28 mouse cellular contexts compared by ENCODE assay signal in genomic region chr7:99463120-99463519, GRCm38 (mm10). TPM values are rescaled to one million over a fixed set of nuclear protein-coding genes. Genes with fewer than 3 reads are reported as not detected.
"Had no signal": no experiment of that assay in that cellular context is flagged by ENCODE, and none has a peak within 500 bp of the region (broad histone marks: within the 10 kb centered on the region; RNA-seq: fewer than 3 reads in every experiment).

No protein-coding gene starts in this region.

- ATAC-seq: forebrain, embryonic 13.5 days; forebrain, embryonic 14.5 days; forebrain, embryonic 15.5 days; forebrain, embryonic 16.5 days; forebrain, postnatal 0 days had no signal

- DNase-seq: cerebellum, postnatal 14 days; cerebellum, postnatal 36 days; embryo, embryonic 11 days; forebrain, postnatal 0 days; gastrocnemius, adult 2 months; gastrocnemius, postnatal 10 days; gastrocnemius, postnatal 14 days; gastrocnemius, postnatal 25 days; gastrocnemius, postnatal 36 days; heart, adult 11 months; heart, adult 2 months had no signal

- H3K9ac ChIP-seq: embryonic facial prominence, embryonic 12.5 days; embryonic facial prominence, embryonic 13.5 days; embryonic facial prominence, embryonic 15.5 days; forebrain, embryonic 12.5 days; forebrain, embryonic 13.5 days; forebrain, embryonic 15.5 days; forebrain, postnatal 0 days; heart, embryonic 12.5 days had no signal

- H3K9me3 ChIP-seq: embryonic facial prominence, embryonic 10.5 days; embryonic facial prominence, embryonic 12.5 days; embryonic facial prominence, embryonic 13.5 days; embryonic facial prominence, embryonic 15.5 days; forebrain, embryonic 10.5 days; forebrain, embryonic 12.5 days; forebrain, embryonic 13.5 days; forebrain, embryonic 15.5 days; heart, embryonic 10.5 days; heart, embryonic 12.5 days had no signal

- H3K27ac ChIP-seq: embryonic facial prominence, embryonic 10.5 days; embryonic facial prominence, embryonic 12.5 days; embryonic facial prominence, embryonic 13.5 days; embryonic facial prominence, embryonic 15.5 days; forebrain, embryonic 10.5 days; forebrain, embryonic 12.5 days; forebrain, embryonic 13.5 days; forebrain, embryonic 15.5 days; gastrocnemius, adult 2 months; heart, adult 2 months; heart, embryonic 10.5 days had no signal

- H3K27me3 ChIP-seq: embryonic facial prominence, embryonic 13.5 days; embryonic facial prominence, embryonic 15.5 days; forebrain, embryonic 15.5 days; heart, embryonic 12.5 days had no signal

- H3K4me3 ChIP-seq: embryonic facial prominence, embryonic 10.5 days; embryonic facial prominence, embryonic 12.5 days; embryonic facial prominence, embryonic 13.5 days; embryonic facial prominence, embryonic 15.5 days; erythroblast, embryonic 14.5 days; forebrain, embryonic 10.5 days; forebrain, embryonic 12.5 days; forebrain, embryonic 13.5 days; forebrain, embryonic 15.5 days; gastrocnemius, adult 2 months; heart, adult 2 months; heart, embryonic 10.5 days; heart, embryonic 12.5 days had no signal

- H3K4me2 ChIP-seq: embryonic facial prominence, embryonic 12.5 days; embryonic facial prominence, embryonic 13.5 days; embryonic facial prominence, embryonic 15.5 days; forebrain, embryonic 12.5 days; forebrain, embryonic 13.5 days; forebrain, embryonic 15.5 days; heart, embryonic 12.5 days had no signal

RNA-seq across cellular contexts. Expression of gene Klhl35, which starts 2.7 kb away (rescaled TPM):
- total RNA-seq: common myeloid progenitor, adult 5-6 weeks; gastrocnemius, adult 18-20 months; gastrocnemius, adult 2 months; gastrocnemius, adult 8-10 months; gastrocnemius, postnatal 25 days; gastrocnemius, postnatal 36 days; heart, adult 8-10 months had no signal
- polyA plus RNA-seq: erythroblast, embryonic 14.5 days had no signal
